Mouse (Mus musculus): ENCODE results near the gene Hoxa2. TPM values are rescaled to one million over a fixed set of nuclear protein-coding genes. Genes with fewer than 3 reads are reported as not detected.

Hoxa2 gene
- total RNA-seq, 2 experiments from 2014 or later: not detected

- ATAC-seq (replicated peaks; ENCODE audit: low FRiP score, poor library complexity, severe bottlenecking): no peak
Observed at GRCm38 (mm10) chr6:52203121-52203370, 38.4 kb upstream of the Hoxa2 start.

- no peak for ATAC-seq (replicated peaks; ENCODE audit: low FRiP score, poor library complexity, severe bottlenecking)
Observed at GRCm38 (mm10) chr6:52202362-52203120, 37.9 kb upstream of the Hoxa2 start.

DNA sequence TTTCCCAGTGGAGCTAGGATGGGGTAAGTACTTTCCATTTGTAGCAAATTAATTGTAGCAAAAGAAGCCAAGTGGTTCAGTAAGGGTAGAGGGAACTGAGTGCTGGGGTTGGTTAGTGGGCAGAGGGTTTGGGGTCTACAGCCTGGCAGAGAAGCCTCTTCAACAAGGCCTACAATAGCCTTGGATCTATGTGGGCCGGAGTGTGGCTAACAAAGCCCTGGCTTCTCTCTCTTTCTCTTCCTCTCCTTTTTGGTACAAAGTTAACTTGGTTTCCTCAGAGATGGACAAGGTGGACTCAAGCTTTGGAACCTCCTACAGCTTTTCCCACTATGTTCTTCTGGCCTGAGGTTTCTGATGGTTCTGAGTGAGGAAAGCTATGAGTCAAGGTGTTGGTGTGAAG, 36.6 kb upstream of the Hoxa2 start:
- ATAC-seq (replicated peaks; ENCODE audit: low FRiP score, poor library complexity, severe bottlenecking): no peak

DNA sequence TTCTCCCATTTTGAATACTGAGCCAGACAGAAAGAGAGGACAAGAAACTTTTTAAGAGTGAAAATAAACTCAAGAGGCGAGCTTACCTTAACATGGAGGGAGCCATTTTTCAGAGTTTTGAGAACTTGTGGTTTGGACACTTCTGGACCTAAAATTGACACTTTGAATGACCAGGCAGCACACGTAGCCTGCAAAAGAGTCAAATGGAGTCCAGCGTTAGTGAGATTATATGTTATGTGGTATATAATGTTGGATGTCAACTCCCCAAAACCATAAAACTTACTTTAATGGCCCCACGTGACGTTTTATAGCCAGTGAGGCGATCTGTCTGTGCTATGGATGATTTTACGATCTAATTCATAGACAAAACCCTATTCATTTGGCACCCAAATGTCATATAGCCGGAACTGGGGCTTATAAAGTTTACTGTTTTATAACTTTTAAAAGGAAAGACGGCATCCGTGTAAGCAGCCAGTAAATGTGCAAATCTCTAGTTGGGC, 36.2 kb upstream of the Hoxa2 start:
- no peak for ATAC-seq (replicated peaks; ENCODE audit: low FRiP score, poor library complexity, severe bottlenecking)

DNA sequence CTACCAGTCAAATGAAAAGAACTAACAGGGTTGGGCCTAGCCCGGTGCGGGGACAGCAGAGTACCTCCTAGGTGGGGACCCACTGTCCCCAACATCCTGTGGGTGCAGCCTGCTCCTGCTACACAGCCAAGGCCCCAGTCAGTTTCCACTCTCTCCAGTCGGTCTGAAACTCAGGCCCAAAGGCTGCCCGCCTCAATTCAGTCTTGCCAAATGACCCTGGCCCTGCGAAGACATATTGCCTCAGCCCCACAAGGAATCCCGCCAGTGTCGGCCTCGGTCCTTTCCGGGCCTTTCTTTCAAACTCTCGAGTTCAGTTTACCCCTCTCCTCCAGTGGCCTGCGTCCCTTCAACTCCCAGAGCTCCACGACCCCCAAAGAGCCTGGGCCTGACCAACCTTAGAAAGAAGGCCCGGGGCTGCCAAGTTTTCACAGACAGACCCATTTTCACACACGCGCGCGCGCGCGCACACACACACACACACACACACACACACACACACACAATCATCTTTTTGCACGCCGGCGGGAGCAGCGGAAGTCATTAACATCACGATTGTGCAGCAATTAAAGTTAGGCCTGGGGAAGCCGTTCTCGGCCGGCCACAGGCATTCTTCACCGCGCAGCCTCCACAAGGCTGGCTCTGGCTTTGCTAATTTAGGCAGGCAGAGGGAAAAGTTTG, 35.6 kb upstream of the Hoxa2 start:
- ATAC-seq (replicated peaks; ENCODE audit: low FRiP score, poor library complexity, severe bottlenecking): no peak

GRCm38 (mm10) chr6:52197271-52197670, 32.6 kb upstream of the Hoxa2 start:
- ATAC-seq (replicated peaks; ENCODE audit: low FRiP score, poor library complexity, severe bottlenecking): no peak

- ATAC-seq (replicated peaks; ENCODE audit: low FRiP score, poor library complexity, severe bottlenecking): no peak
Observed at GRCm38 (mm10) chr6:52196811-52197210, 32.2 kb upstream of the Hoxa2 start.

GRCm38 (mm10) chr6:52194690-52195089, 30.1 kb upstream of the Hoxa2 start:
- ATAC-seq (replicated peaks; ENCODE audit: low FRiP score, poor library complexity, severe bottlenecking): no peak

DNA sequence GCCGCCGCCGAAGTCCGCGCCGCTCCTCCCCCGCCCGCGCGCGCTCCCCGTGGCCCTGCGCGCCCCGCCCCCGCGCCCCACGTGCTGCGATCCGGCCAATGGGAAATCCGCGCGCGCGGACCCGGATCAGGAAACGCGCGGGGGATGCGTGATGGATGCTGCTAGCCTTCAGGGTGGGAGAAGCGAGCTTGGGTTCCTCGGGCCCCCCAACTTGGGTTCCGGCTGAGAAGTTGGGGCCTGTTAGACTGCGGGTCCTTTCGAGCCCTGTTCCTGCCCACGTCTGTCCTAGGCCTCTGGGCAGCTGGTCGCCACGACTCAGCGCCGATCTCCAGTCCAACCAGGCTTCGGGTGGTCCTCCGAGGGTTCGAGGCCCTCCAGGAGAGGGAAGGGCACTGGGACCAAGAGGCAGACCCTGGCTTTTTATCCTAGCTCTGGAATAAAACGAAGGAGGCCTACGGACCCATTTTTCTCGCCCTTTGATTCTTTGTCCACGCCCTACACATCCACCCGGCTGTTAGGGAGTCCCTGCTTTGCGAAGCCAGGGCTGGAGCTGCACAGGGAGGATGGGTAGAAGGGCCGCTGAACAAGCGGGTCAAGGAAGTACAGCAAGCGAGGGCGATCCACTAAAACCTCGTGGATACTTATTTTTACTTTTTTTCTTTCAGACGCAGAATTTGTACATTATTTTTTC, 27.4 kb upstream of the Hoxa2 start:
- peak; percentile 54; the same call in 1 of the 2 replicates for ATAC-seq (replicated peaks; ENCODE audit: low FRiP score, poor library complexity, severe bottlenecking)

- no peak for ATAC-seq (replicated peaks; ENCODE audit: low FRiP score, poor library complexity, severe bottlenecking)
Observed at GRCm38 (mm10) chr6:52190906-52191810, 26.5 kb upstream of the Hoxa2 start, which contains the start of gene Hoxa4. Gene Hoxa4 (minus strand): TSS chr6:52191753.

GRCm38 (mm10) chr6:52190410-52190809, 25.8 kb upstream of the Hoxa2 start:
- no peak for ATAC-seq (replicated peaks; ENCODE audit: low FRiP score, poor library complexity, severe bottlenecking)

DNA sequence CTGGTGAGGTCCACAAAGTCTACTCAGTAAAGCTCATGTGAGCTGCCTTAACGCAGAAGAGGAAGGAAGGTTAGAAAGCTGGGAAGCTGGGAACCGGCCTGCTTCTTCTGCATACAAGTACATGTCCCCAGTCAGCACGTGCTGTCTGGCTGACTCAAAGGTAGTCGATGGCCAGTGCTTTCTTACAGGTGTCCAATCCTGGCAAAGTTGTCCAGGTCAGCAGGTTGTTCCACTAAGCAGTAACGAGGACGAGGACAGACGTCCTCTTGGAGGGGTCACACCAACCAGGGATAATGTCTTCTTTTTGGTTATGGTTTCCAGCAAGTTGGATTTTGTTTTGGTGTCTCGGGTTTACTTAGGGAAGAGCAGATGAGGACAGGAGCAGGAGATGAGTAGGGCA, 25.3 kb upstream of the Hoxa2 start:
- no peak for ATAC-seq (replicated peaks; ENCODE audit: low FRiP score, poor library complexity, severe bottlenecking)

DNA sequence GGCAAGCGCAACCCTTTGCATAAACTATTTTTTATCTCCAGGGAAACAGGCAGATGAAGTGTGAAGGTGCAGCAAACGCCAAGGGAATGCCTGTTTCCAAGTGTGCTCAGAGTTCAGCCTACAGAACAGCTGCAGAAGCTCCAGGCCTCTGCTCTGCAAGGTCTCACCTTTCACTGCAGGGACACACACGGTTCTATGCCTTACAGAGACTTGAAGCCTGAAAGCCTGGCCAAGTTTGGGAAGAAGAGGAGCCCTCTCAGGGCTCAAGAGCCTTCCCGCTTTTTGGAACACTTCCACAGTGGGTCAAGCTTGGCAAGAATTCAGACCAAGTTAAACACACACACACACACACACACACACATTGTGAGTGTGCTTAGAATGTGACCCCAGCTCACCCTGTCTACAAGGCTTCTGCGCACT, 24.6 kb upstream of the Hoxa2 start:
- ATAC-seq (replicated peaks; ENCODE audit: low FRiP score, poor library complexity, severe bottlenecking): no peak

DNA sequence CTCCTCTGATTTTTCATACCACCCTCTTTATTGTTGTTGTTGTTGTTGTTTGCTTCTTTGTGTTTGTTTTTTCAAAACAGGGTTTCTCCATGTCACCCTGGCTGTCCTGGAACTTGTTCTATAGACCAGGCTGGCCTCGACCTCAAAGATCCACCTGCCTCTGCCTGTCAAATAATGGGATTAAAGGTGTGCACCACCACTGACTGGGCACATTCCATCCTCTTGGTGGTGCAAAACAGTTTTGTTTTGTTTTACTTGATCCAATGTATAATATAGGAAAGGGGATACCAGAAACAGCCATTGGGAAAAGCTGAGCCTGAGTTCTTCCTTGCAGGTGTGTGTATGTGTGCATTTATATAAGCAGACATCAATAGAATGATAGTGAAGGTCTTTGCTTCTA, 21.9 kb upstream of the Hoxa2 start:
- ATAC-seq (replicated peaks; ENCODE audit: low FRiP score, poor library complexity, severe bottlenecking): no peak

DNA sequence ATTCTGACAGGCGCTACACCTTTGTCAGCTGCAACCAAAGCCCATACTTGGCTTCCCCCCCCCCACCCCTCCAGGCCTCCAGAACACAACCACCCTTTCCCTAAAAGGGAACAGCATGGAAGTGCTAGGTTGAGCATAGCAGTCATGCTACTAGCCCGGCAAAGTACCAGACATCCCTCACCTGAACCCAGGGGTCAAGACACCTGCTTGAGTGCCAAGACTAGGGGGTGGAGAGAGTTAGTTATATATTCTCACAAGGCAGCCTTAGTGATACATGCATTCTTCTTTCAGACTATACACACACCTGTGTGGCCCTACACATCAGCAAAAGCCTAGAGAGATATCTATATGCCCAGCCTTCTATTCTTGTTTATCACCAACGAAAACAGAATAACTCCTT, 21.2 kb upstream of the Hoxa2 start:
- no peak for ATAC-seq (replicated peaks; ENCODE audit: low FRiP score, poor library complexity, severe bottlenecking)

DNA sequence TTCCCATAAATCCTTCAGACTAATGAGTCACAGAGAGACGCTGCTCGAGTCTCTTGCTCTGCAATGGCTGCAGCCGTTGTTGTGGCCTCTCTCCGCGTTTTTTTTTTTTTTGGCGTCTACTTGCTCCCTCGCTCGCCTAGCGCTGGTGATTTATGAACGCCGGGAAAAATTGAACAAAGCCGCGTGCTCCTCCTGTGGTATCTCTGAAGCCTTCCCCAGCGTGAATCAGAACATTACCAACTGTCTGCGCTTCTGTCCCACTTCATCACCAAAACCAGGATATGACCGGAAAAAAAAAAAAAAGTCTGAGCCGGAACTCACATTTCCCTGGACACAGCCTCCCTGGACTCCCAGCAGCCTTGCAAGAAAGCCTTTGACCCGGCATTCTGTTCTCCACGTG, 20.6 kb upstream of the Hoxa2 start:
- ATAC-seq (replicated peaks; ENCODE audit: low FRiP score, poor library complexity, severe bottlenecking): no peak

- ATAC-seq (replicated peaks; ENCODE audit: low FRiP score, poor library complexity, severe bottlenecking): no peak
Observed at GRCm38 (mm10) chr6:52184668-52185067, 20.0 kb upstream of the Hoxa2 start.

DNA sequence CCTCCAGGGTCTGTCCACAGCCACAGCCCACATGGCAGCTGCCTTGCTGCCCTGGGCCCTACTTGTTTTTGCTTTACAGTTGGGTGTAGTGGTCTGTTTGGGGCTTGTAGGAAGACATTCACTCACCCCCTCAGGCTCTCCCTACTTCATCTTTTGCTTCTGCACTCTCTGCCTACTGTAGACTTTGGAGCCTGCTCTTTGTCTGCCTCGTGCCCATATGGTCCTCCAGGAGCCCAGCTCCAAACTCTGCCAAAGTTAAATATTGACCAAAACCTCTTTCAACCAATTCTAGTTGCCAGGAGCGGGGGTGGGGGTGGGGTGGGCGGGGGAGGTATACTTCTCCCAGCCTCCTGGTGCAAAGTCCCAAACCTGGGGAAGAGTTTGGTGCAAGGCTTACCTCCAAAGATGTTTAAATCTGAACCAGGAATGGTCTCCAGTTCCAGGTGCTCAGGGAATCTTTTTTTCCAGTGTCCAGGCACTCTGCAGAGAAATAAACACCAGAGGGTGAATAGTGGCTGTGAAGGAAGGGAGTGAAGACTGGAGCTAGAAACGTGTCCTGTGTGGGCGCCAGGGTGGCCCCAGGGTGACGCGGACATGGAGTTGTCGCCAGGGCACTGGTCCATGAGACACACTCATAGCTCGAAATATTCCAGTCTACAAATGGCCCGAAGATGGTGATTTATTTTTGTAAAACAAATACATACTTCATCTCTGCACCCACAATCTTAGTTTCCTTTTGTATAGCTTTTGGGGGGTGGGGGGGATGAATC, 18.9 kb upstream of the Hoxa2 start:
- ATAC-seq (replicated peaks; ENCODE audit: low FRiP score, poor library complexity, severe bottlenecking): no peak

DNA sequence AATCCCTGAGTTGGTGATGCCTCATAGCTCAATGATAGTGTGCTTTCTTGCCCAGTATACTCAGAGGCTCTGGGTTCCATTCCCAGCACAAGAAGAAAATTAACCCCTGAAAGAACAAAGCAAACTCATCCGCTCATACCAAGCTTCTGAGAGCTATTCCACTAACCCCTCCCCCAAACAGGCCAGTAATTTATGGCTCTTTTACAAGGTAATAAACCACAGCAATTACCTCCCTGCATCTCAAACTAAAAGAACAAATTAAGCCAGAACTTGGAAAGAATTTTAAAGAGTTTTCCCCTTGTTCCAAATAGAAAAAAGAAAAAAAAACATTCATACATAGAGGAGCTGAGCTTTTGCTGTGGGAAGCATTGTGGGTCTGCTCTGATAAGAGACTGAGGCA, 18.2 kb upstream of the Hoxa2 start:
- ATAC-seq (replicated peaks; ENCODE audit: low FRiP score, poor library complexity, severe bottlenecking): no peak

Measured in erythroid progenitor cell, adult 5-6 weeks (primary cell).